ENCODE assay signal across 7 mouse cellular contexts in the genomic region with DNA sequence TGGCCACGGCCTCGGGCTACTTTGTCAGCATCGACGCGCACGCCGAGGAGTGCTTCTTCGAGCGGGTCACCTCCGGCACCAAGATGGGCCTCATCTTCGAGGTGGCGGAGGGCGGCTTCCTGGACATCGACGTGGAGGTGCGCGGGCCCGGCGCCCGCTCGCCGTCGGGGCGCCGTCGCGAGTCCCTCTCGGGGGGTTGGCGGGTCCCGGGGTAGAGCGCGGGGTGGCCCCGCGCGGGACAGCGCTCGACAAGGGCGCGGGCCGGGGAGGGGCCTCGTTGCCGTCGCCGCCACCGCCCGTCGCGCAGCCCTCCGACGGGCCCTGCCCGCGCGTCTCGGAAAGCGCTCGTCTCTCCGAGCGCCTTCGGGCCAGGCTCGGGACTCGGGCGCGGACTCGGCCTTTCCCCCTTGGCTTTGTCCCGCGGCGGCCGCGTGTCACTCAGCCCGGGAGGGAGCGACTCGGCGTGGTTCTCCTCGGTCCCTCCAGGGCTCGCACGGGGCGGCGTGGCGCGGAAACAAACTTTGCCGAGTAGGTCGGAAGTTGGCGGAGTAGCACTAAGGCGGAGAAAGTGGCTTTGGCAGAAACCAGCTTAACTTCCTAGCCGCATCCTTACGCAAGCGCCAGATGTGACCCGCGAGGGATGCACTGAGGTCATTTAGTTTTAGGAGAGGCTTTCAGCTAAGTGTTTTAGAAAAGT. TPM values are rescaled to one million over a fixed set of nuclear protein-coding genes. Genes with fewer than 3 reads are reported as not detected.
A peak's percentile ranks its signal among the peaks of the same experiment; 100 is the strongest.
DNase-seq lines count a peak whose midpoint lies in the region; ATAC-seq and TF ChIP-seq lines count a peak whose summit lies in the region.

No protein-coding gene starts in this region.

- in situ Hi-C loops in Patski (cut with MboI; ENCODE audit: low pct_unique_long_range_greater_than_20kb) = no loop called here

- H3K27ac ChIP-seq in forebrain, postnatal 0 days (ENCODE audit: low read depth, low read length) = peak overlapping the region; percentile 72
- peak overlapping the region; percentile 87 for H3K27ac ChIP-seq in hindbrain, embryonic 13.5 days
- peak overlapping the region; percentile 86 for H3K27ac ChIP-seq in limb, embryonic 14.5 days (replicated peaks; ENCODE audit: low read depth, low read length)
- peak overlapping the region; percentile 74 for H3K27ac ChIP-seq in midbrain, embryonic 14.5 days (replicated peaks; ENCODE audit: low read depth, low read length)

- H3K4me3 ChIP-seq in forebrain, postnatal 0 days (ENCODE audit: low read depth, low read length) = peak overlapping the region; percentile 76
- H3K4me3 ChIP-seq in hindbrain, embryonic 13.5 days = peak overlapping the region; percentile 93
- H3K4me3 ChIP-seq in limb, embryonic 14.5 days (replicated peaks; ENCODE audit: low read length) = peak overlapping the region; percentile 90
- peak overlapping the region; percentile 86 for H3K4me3 ChIP-seq in midbrain, embryonic 14.5 days (replicated peaks; ENCODE audit: low read depth, low read length)

- H3K4me1 ChIP-seq in forebrain, postnatal 0 days (ENCODE audit: insufficient read depth) = peaks cover 7% of the 10 kb centered on the region
- peaks cover 23% of the 10 kb centered on the region for H3K4me1 ChIP-seq in hindbrain, embryonic 13.5 days (replicated peaks)
- H3K4me1 ChIP-seq in limb, embryonic 14.5 days (ENCODE audit: control insufficient read depth, insufficient read depth, low read length) = peaks cover 7% of the 10 kb centered on the region
- peaks cover 7% of the 10 kb centered on the region for H3K4me1 ChIP-seq in midbrain, embryonic 14.5 days (ENCODE audit: control insufficient read depth, insufficient read depth, low read length)

- TF ChIP-seq CTCF in Patski (IDR thresholded peaks at IDR 0.05) = no peak
- TF ChIP-seq CTCF in forebrain, postnatal 0 days (IDR thresholded peaks at IDR 0.05; ENCODE audit: low read depth) = no peak

- POLR2A ChIA-PET in Patski (lab: Charles Lee) = interaction anchor here (0.7 to 0.9 kb wide), 5 partner anchors 14 to 1567 kb away, joined by 3 to 6 read pairs (median 4); no protein-coding TSS in a partner anchor

- H3K36me3 ChIP-seq in forebrain, postnatal 0 days (ENCODE audit: insufficient read depth) = peaks cover 20% of the 10 kb centered on the region
- peaks cover 29% of the 10 kb centered on the region for H3K36me3 ChIP-seq in hindbrain, embryonic 13.5 days
- H3K36me3 ChIP-seq in limb, embryonic 14.5 days (ENCODE audit: control insufficient read depth, insufficient read depth, low read length) = peaks cover 39% of the 10 kb centered on the region
- peaks cover 30% of the 10 kb centered on the region for H3K36me3 ChIP-seq in midbrain, embryonic 14.5 days (ENCODE audit: control insufficient read depth, insufficient read depth, low read length)

- peak overlapping the region; percentile 66 for H3K9ac ChIP-seq in forebrain, postnatal 0 days
- peak overlapping the region; percentile 89 for H3K9ac ChIP-seq in hindbrain, embryonic 13.5 days
- H3K9ac ChIP-seq in limb, embryonic 14.5 days (ENCODE audit: low read depth, low read length, severe bottlenecking) = peak overlapping the region; percentile 92
- H3K9ac ChIP-seq in midbrain, embryonic 14.5 days (replicated peaks; ENCODE audit: low read length) = peak overlapping the region; percentile 76

- H3K9me3 ChIP-seq in forebrain, postnatal 0 days (ENCODE audit: low read length) = no peaks in the 10 kb centered on the region
- no peaks in the 10 kb centered on the region for H3K9me3 ChIP-seq in hindbrain, embryonic 13.5 days
- H3K9me3 ChIP-seq in limb, embryonic 14.5 days (ENCODE audit: control insufficient read depth, low read length) = no peaks in the 10 kb centered on the region
- H3K9me3 ChIP-seq in midbrain, embryonic 14.5 days (ENCODE audit: control insufficient read depth, low read length) = no peaks in the 10 kb centered on the region

- H3K4me2 ChIP-seq in forebrain, postnatal 0 days (ENCODE audit: low read depth) = peak overlapping the region; percentile 82
- H3K4me2 ChIP-seq in hindbrain, embryonic 13.5 days = peak overlapping the region; percentile 94
- H3K4me2 ChIP-seq in limb, embryonic 14.5 days (replicated peaks; ENCODE audit: low read depth, low read length, severe bottlenecking) = peak overlapping the region; percentile 76
- peak overlapping the region; percentile 71 for H3K4me2 ChIP-seq in midbrain, embryonic 14.5 days (ENCODE audit: low read length)

- no peaks in the 10 kb centered on the region for H3K27me3 ChIP-seq in Patski
- H3K27me3 ChIP-seq in forebrain, postnatal 0 days (ENCODE audit: insufficient read depth, low read length) = no peaks in the 10 kb centered on the region
- H3K27me3 ChIP-seq in hindbrain, embryonic 13.5 days = peaks cover 5% of the 10 kb centered on the region
- H3K27me3 ChIP-seq in limb, embryonic 14.5 days (ENCODE audit: control insufficient read depth, insufficient read depth, low read length) = no peaks in the 10 kb centered on the region
- H3K27me3 ChIP-seq in midbrain, embryonic 14.5 days (ENCODE audit: control insufficient read depth, insufficient read depth, low read length) = no peaks in the 10 kb centered on the region

- ATAC-seq in Patski = peak; percentile 52
- peak; percentile 80 for ATAC-seq in forebrain, postnatal 0 days
- ATAC-seq in hindbrain, embryonic 13.5 days (ENCODE audit: low FRiP score) = peak; percentile 82
- peak; percentile 35 for ATAC-seq in limb, embryonic 14.5 days (ENCODE audit: low FRiP score, low read depth)
- ATAC-seq in midbrain, embryonic 14.5 days (ENCODE audit: low FRiP score, low TSS enrichment) = peak; percentile 71

- TF ChIP-seq POLR2A in limb, embryonic 14.5 days (IDR thresholded peaks at IDR 0.05; ENCODE audit: borderline replicate concordance, extremely low read depth, insufficient read depth, insufficient read length) = no peak

- WGBS in forebrain, postnatal 0 days = 3% methylated on average over 77 of the region's 89 CpGs
- WGBS in hindbrain, embryonic 13.5 days = under 1% methylated on average over 86 of the region's 89 CpGs
- under 1% methylated on average over 30 of the region's 89 CpGs for WGBS in limb, embryonic 14.5 days
- WGBS in midbrain, embryonic 14.5 days = under 1% methylated on average over 71 of the region's 89 CpGs

- DNase-seq in Patski (ENCODE audit: low read depth, low spot score) = no peak
- DNase-seq in cerebellum, adult 11 months = peak; percentile 50
- DNase-seq in forebrain, postnatal 0 days = peak; percentile 69
- DNase-seq in limb, embryonic 14.5 days (ENCODE audit: low spot score) = peak; percentile 29
- DNase-seq in midbrain, embryonic 14.5 days = peak; percentile 75
- peak; percentile 42 to 53 for DNase-seq in spleen, adult 18-20 months

- CTCF ChIA-PET in Patski (lab: Charles Lee) = interaction anchor here (0.7 kb wide), 1 partner anchor 35 kb away, joined by 4 read pairs; no protein-coding TSS in a partner anchor

RNA-seq across cellular contexts. Expression of a gene that starts 0.6 kb away (rescaled TPM):
- polyA plus RNA-seq in Patski (2021) = 361 TPM
- total RNA-seq in forebrain, postnatal 0 days (2014; rRNA removed) = 279 and 319 TPM in 2 replicates
- 354 and 380 TPM in 2 replicates for polyA plus RNA-seq in forebrain, postnatal 0 days (2015; fragmentation: Nextera tagmentation; extraction: Ambion mirVana)
- polyA plus RNA-seq in hindbrain, embryonic 13.5 days (2015; fragmentation: Nextera tagmentation; extraction: Ambion mirVana) = 360 and 367 TPM in 2 replicates
- polyA plus RNA-seq in limb, embryonic 14.5 days (2012; rRNA removed) = 260 and 264 TPM in 2 replicates
- 594 and 615 TPM in 2 replicates for polyA plus RNA-seq in limb, embryonic 14.5 days (2014; fragmentation: Nextera tagmentation; extraction: Ambion mirVana)
- polyA plus RNA-seq in midbrain, embryonic 14.5 days (2014; fragmentation: Nextera tagmentation; extraction: Ambion mirVana) = 327 and 369 TPM in 2 replicates

RNA-seq across cellular contexts. Expression of a gene that starts 9.9 kb away (rescaled TPM):
- polyA plus RNA-seq in Patski (2021) = 98.2 TPM
- 11.8 and 14.4 TPM in 2 replicates for total RNA-seq in forebrain, postnatal 0 days (2014; rRNA removed)
- 9.0 and 10.0 TPM in 2 replicates for polyA plus RNA-seq in forebrain, postnatal 0 days (2015; fragmentation: Nextera tagmentation; extraction: Ambion mirVana)
- 11.5 and 12.1 TPM in 2 replicates for polyA plus RNA-seq in hindbrain, embryonic 13.5 days (2015; fragmentation: Nextera tagmentation; extraction: Ambion mirVana)
- 17.8 and 22.4 TPM in 2 replicates for polyA plus RNA-seq in limb, embryonic 14.5 days (2012; rRNA removed)
- 23.2 and 28.0 TPM in 2 replicates for polyA plus RNA-seq in limb, embryonic 14.5 days (2014; fragmentation: Nextera tagmentation; extraction: Ambion mirVana)
- 9.0 and 9.9 TPM in 2 replicates for polyA plus RNA-seq in midbrain, embryonic 14.5 days (2014; fragmentation: Nextera tagmentation; extraction: Ambion mirVana)

RNA-seq across cellular contexts. Expression of a gene that starts 11.6 kb away (rescaled TPM):
- 24.5 TPM for polyA plus RNA-seq in Patski (2021)
- total RNA-seq in forebrain, postnatal 0 days (2014; rRNA removed) = 23.2 and 24.0 TPM in 2 replicates
- polyA plus RNA-seq in forebrain, postnatal 0 days (2015; fragmentation: Nextera tagmentation; extraction: Ambion mirVana) = 13.6 and 20.1 TPM in 2 replicates
- 26.4 and 27.5 TPM in 2 replicates for polyA plus RNA-seq in hindbrain, embryonic 13.5 days (2015; fragmentation: Nextera tagmentation; extraction: Ambion mirVana)
- 20.8 and 22.0 TPM in 2 replicates for polyA plus RNA-seq in limb, embryonic 14.5 days (2012; rRNA removed)
- 11.9 and 12.5 TPM in 2 replicates for polyA plus RNA-seq in limb, embryonic 14.5 days (2014; fragmentation: Nextera tagmentation; extraction: Ambion mirVana)
- polyA plus RNA-seq in midbrain, embryonic 14.5 days (2014; fragmentation: Nextera tagmentation; extraction: Ambion mirVana) = 21.9 and 22.1 TPM in 2 replicates

RNA-seq across cellular contexts. Expression of a gene that starts 37.9 kb away (rescaled TPM):
- polyA plus RNA-seq in Patski (2021) = 47.7 TPM
- 39.9 and 55.1 TPM in 2 replicates for total RNA-seq in forebrain, postnatal 0 days (2014; rRNA removed)
- 59.3 and 64.1 TPM in 2 replicates for polyA plus RNA-seq in forebrain, postnatal 0 days (2015; fragmentation: Nextera tagmentation; extraction: Ambion mirVana)
- 65.7 and 72.0 TPM in 2 replicates for polyA plus RNA-seq in hindbrain, embryonic 13.5 days (2015; fragmentation: Nextera tagmentation; extraction: Ambion mirVana)
- 37.4 and 42.5 TPM in 2 replicates for polyA plus RNA-seq in limb, embryonic 14.5 days (2012; rRNA removed)
- 71.3 and 73.5 TPM in 2 replicates for polyA plus RNA-seq in limb, embryonic 14.5 days (2014; fragmentation: Nextera tagmentation; extraction: Ambion mirVana)
- polyA plus RNA-seq in midbrain, embryonic 14.5 days (2014; fragmentation: Nextera tagmentation; extraction: Ambion mirVana) = 71.8 and 73.4 TPM in 2 replicates

RNA-seq across cellular contexts. Expression of a gene that starts 37.9 kb away (rescaled TPM):
- polyA plus RNA-seq in Patski (2021) = 45.0 TPM
- total RNA-seq in forebrain, postnatal 0 days (2014; rRNA removed) = 33.2 and 38.9 TPM in 2 replicates
- polyA plus RNA-seq in forebrain, postnatal 0 days (2015; fragmentation: Nextera tagmentation; extraction: Ambion mirVana) = 26.1 and 35.0 TPM in 2 replicates
- 50.3 TPM in 2 replicates for polyA plus RNA-seq in hindbrain, embryonic 13.5 days (2015; fragmentation: Nextera tagmentation; extraction: Ambion mirVana)
- 86.9 and 94.6 TPM in 2 replicates for polyA plus RNA-seq in limb, embryonic 14.5 days (2012; rRNA removed)
- 62.6 and 76.4 TPM in 2 replicates for polyA plus RNA-seq in limb, embryonic 14.5 days (2014; fragmentation: Nextera tagmentation; extraction: Ambion mirVana)
- 51.1 and 59.7 TPM in 2 replicates for polyA plus RNA-seq in midbrain, embryonic 14.5 days (2014; fragmentation: Nextera tagmentation; extraction: Ambion mirVana)
